Mouse (Mus musculus): ENCODE results near the gene Aplp2. TPM values are rescaled to one million over a fixed set of nuclear protein-coding genes. Genes with fewer than 3 reads are reported as not detected.

Aplp2 gene
- total RNA-seq, 2 experiments from 2014 or later: 460 to 466 TPM

- no peak for DNase-seq (ENCODE audit: low spot score in 2 of 2)
Measured at GRCm38 (mm10) chr9:31129956-31130355, 81.7 kb downstream of the Aplp2 start.

- DNase-seq (ENCODE audit: low spot score in 2 of 2): no peak
Measured at GRCm38 (mm10) chr9:31127876-31128465, 83.6 kb downstream of the Aplp2 start.

GRCm38 (mm10) chr9:31126079-31126478, 85.5 kb downstream of the Aplp2 start:
- no peak for DNase-seq (ENCODE audit: low spot score in 2 of 2)

- DNase-seq (ENCODE audit: low spot score in 2 of 2): no peak
Measured at GRCm38 (mm10) chr9:31122464-31123030, 89.1 kb downstream of the Aplp2 start.

- DNase-seq (ENCODE audit: low spot score in 2 of 2): no peak
Measured at GRCm38 (mm10) chr9:31120533-31120915, 91.1 kb downstream of the Aplp2 start.

GRCm38 (mm10) chr9:31119882-31120532, 91.6 kb downstream of the Aplp2 start:
- DNase-seq (ENCODE audit: low spot score in 2 of 2): no peak

- DNase-seq (ENCODE audit: low spot score in 2 of 2): no peak
Measured at GRCm38 (mm10) chr9:31119405-31119804, 92.2 kb downstream of the Aplp2 start.

GRCm38 (mm10) chr9:31118520-31119298, 92.9 kb downstream of the Aplp2 start:
- no peak for DNase-seq (ENCODE audit: low spot score in 2 of 2)

GRCm38 (mm10) chr9:31117488-31117887, 94.1 kb downstream of the Aplp2 start:
- DNase-seq (ENCODE audit: low spot score in 2 of 2): no peak

- no peak for DNase-seq (ENCODE audit: low spot score in 2 of 2)
Measured at GRCm38 (mm10) chr9:31117088-31117487, 94.5 kb downstream of the Aplp2 start.

- no peak for DNase-seq (ENCODE audit: low spot score in 2 of 2)
Measured at GRCm38 (mm10) chr9:31115586-31115985, 96.0 kb downstream of the Aplp2 start.

- DNase-seq (ENCODE audit: low spot score in 2 of 2): no peak
Measured at GRCm38 (mm10) chr9:31108464-31108863, 103.2 kb downstream of the Aplp2 start.

Other genes with a start within 250 kb of the Aplp2 start
- 10 to 100 TPM; 40.3 to 40.8 TPM for gene Zbtb44, start 181.2 kb downstream of the Aplp2 start, total RNA-seq (2021)
- 1 to 10 TPM; 1.1 to 1.5 TPM for gene St14, start 80.0 kb downstream of the Aplp2 start, total RNA-seq (2021)
- gene Prdm10, start 68.7 kb upstream of the Aplp2 start, total RNA-seq (2021): 10 to 100 TPM; 19.9 to 23.1 TPM
- 10 to 100 TPM; 27.9 to 28.6 TPM for gene Nfrkb, start 174.4 kb upstream of the Aplp2 start, total RNA-seq (2021)

Data from layer of hippocampus, adult 18-20 months (tissue).